Mouse (Mus musculus) B cell, adult (primary cell): Measurements from ENCODE around the gene Pcolce. TPM values are rescaled to one million over a fixed set of nuclear protein-coding genes. Genes with fewer than 3 reads are reported as not detected.

Experiments used
- total RNA-seq: library from RNA; stranded (reverse); gene quantifications from 4 replicates; pipeline ENCODE4 v1.2.4, GENCODE M21; 2023; ENCODE audit not compliant: inconsistent age

Gene Pcolce
- 1.1 to 2.3 TPM (median 1.5 TPM) in 4 replicates for total RNA-seq

DNA sequence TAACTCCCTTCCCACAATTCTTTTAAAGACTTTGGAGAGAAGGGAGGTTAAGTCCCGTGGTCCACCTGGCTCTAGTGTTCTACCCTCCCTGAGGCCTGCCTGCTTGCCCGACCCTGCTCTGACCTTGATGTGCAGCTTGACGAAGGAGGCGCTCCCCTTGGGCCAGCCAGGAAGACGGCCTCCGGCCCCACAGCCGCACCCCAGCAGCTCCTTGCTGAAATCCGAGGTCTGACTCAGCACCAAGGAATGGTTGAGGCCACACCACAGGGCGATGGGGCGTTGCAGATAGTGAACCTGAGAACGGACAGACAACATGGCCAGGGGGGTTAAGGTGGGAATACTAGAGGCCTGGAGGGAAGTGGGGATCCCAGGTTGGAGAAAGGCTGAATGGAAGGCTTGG lies at the start of gene Pcolce:
Gene Pcolce (minus strand): TSS at position 235 of the 400 bp plus-strand sequence.

DNA sequence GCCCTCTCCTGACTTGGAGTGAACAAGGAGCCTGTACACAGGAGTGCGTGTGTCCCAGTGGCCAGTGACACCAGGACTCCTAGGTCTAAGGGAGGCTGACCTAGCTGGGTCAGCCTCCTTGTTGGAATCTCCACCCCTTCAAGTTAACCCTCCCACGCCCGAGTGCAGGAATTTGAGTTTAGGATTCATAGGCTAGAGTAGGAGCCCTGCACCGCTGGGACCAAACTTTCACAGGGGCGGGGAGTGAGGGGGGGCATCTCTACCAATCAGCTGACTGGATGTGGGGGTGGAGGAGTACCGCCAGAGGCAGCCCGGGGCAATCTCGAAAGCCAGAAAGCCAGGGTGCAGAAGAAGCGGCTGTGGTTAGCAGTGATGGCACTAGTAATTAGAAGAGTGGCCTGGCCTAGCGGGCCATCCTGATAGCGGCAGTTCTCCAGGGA lies 32.1 kb upstream of the Pcolce start, which contains the start of gene Irs3:
Gene Irs3 (minus strand): TSS at position 63 of the 440 bp plus-strand sequence.

DNA sequence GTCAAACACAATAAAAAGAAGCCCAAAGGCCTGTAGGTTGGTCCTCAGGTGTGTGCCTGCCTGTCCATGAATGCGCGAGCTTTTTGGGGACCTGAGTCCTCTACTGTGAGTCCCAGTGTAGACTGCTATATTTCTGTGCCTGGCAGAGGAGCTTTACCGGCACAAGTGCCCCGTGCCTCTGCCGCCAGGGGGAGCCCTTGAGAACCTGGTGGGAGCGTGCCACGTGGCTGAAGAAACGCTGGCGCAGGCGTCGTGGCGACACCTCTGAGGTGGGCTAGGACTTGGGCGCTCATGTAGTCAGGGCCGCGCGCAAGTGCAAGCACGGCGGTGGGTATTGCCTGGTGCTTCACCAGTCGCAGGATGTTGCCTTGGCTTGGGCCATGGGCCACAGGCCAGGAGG lies 27.5 kb upstream of the Pcolce start, which contains the start of gene Sap25:
Gene Sap25 (plus strand): TSS at position 281 of the 400 bp plus-strand sequence.

DNA sequence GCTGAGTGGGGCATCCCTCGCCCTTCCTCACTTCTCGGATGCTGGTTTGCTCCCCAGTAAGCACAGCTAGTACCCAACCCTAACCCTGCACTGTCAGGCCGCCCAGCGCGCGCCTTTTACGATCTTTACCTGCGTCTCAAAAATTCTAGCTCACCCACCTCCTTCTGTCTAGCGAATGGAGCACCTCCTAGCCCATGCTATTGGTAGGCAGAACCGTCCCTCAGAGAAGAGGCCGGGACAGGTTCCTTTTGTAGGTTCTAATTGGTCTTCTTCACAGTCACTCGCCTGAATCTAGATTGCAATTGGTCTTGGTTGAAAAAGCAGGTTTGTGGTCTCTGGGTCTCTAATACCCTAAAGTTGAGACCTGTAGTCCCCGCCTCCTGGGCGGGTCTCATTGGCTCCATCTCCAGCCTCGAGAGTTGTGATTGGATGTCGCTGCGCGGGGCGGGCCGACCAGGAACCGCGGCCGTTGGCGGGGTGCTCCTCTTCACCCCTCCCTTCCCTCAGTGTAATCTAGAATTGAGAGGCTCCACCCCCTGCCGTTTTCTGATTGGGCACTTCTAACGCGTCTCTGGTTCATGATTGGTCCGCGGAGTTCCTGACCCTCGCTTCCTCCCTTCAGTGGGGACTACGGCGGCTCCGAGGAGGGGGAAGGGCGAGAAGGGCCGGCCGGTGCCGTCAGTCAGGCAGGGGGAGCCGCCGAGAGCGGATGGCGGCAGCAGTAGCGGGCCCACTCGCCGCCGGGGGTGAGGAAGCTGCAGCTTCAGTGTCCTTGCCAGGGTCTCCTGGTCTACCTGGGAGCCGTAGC lies 15.1 kb upstream of the Pcolce start, which contains the start of the genes Fbxo24, Lrch4 and Gm20605:
Gene Fbxo24 (minus strand): TSS at position 505 of the 808 bp plus-strand sequence.
Gene Lrch4 (plus strand): TSS at position 624 of the 808 bp plus-strand sequence.
Gene Gm20605 (plus strand): TSS at position 678 of the 808 bp plus-strand sequence.

DNA sequence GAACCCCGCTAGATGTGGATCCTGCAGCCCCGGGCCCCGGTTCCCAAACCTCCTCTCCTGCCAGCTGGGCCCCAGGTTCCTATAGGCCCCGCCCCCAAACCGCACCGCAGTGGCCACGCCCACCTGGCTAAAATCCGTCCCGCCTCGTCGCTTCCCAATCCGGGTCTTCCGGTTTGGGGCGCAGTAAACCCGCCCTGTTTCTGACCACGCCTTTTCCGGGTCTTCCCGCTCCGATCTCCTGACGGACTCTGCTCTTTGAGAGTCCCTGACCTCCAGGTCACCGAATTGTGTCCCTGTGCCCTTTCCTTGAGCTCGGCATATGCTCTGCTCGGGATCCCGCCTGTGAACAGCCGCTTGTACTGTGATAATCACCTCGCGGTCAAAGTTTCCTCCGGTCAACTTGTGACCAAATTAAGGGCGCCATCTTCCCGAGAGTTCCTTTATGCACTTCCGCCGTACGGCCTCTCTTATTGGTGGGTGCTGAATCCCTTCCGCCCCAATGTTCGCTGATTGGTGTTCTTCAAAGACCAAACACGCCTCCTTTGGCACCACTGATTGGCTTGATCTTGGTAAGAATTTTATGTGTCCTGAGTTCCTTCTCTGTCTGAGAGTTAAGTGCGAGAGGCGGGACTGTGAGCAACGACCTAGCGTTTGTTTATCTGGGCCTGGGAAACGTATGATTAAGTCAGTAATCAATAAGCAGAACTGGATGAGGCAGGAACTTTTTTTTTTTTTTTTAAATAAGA lies 12.8 kb downstream of the Pcolce start, which contains the start of gene Mospd3:
Gene Mospd3 (minus strand): TSS at position 440 of the 746 bp plus-strand sequence.

DNA sequence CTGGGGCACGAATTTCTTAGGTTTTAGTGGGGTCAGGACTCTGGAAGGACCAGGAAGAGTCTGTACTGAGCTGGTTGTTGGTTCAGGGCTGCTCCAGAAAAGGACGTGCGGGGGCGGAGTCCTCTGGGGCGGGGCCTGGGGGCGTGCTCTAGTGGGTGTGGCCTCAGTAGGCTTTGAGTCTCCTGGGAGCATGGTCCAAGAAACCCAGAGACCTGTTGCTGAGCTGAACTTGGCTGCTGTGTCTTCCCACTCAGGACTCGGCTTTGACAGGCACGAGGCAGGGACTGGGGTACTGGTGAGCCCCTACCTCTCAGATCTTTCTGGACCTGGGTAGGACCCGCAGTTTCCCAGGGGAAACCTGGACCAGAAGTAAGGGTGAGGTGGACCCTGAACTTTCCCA lies 43.9 kb downstream of the Pcolce start, which contains the start of gene Tfr2:
Gene Tfr2 (plus strand): TSS at position 176 of the 400 bp plus-strand sequence.

Other genes starting within 250 kb of the Pcolce start
- not detected in 4 replicates for gene Zan, start 136.7 kb downstream of the Pcolce start, total RNA-seq
- 30.1 to 38.1 TPM (median 33.0 TPM) in 4 replicates for gene Pop7, start 111.3 kb downstream of the Pcolce start, total RNA-seq
- gene Gigyf1, start 95.2 kb downstream of the Pcolce start, total RNA-seq, result 114 to 121 TPM (median 115 TPM) in 4 replicates
- gene Epo, start 80.5 kb downstream of the Pcolce start, total RNA-seq, result not detected in 4 replicates
- gene Gnb2, start 80.3 kb downstream of the Pcolce start, total RNA-seq, result 346 to 423 TPM (median 404 TPM) in 4 replicates
- gene Actl6b, start 60.3 kb downstream of the Pcolce start, total RNA-seq, result not detected in 4 replicates
- gene Tfr2, start 43.9 kb downstream of the Pcolce start, total RNA-seq, result 0.29 to 1.5 TPM (median 0.71 TPM) in 4 replicates
- 32.1 to 44.5 TPM (median 37.3 TPM) in 4 replicates for gene Mospd3, start 12.7 kb downstream of the Pcolce start, total RNA-seq
- 0.22 to 0.45 TPM (median 0.30 TPM) in 3 of 4 replicates, not detected in the other for gene Fbxo24, start 15.2 kb upstream of the Pcolce start, total RNA-seq
- gene Lrch4, start 15.3 kb upstream of the Pcolce start, total RNA-seq, result 206 to 213 TPM (median 209 TPM) in 4 replicates
- gene Gm20605, start 15.4 kb upstream of the Pcolce start, total RNA-seq, result 58.1 to 62.4 TPM (median 60.8 TPM) in 4 replicates
- gene Sap25, start 27.6 kb upstream of the Pcolce start, total RNA-seq, result 84.0 to 92.8 TPM (median 85.8 TPM) in 4 replicates
- gene Irs3, start 31.9 kb upstream of the Pcolce start, total RNA-seq, result not detected in 4 replicates
- gene Agfg2, start 70.9 kb upstream of the Pcolce start, total RNA-seq, result 17.4 to 20.9 TPM (median 18.1 TPM) in 4 replicates
- gene Nyap1, start 127.8 kb upstream of the Pcolce start, total RNA-seq, result 0.21 to 0.48 TPM (median 0.42 TPM) in 4 replicates
- 201 to 221 TPM (median 212 TPM) in 4 replicates for gene Tsc22d4, start 131.9 kb upstream of the Pcolce start, total RNA-seq
- gene Ppp1r35, start 165.1 kb upstream of the Pcolce start, total RNA-seq, result 19.3 to 26.7 TPM (median 22.2 TPM) in 4 replicates
- 82.8 to 102 TPM (median 90.4 TPM) in 4 replicates for gene Mepce, start 173.9 kb upstream of the Pcolce start, total RNA-seq
- gene Zcwpw1, start 174.0 kb upstream of the Pcolce start, total RNA-seq, result 19.2 to 24.6 TPM (median 22.6 TPM) in 4 replicates
- gene Pilra, start 222.5 kb upstream of the Pcolce start, total RNA-seq, result 1.3 to 3.1 TPM (median 1.7 TPM) in 4 replicates
- gene Pilrb1, start 244.3 kb upstream of the Pcolce start, total RNA-seq, result 1.3 to 3.3 TPM (median 1.5 TPM) in 4 replicates